Mouse (Mus musculus) liver, adult (tissue): ENCODE data around the gene Fam177a.
"Not testable (repeated sequence)": the region's sequence is repeated elsewhere in the genome, so short reads cannot be mapped to it uniquely, and the experiment has no call there.

Experiments
- GATA4 ChIP-seq: IDR thresholded peaks from 2 replicates; pipeline ENCODE4 v1.6.1; 2014; ENCODE audit warnings: mild to moderate bottlenecking, low read length; ENCODE audit not compliant: insufficient replicate concordance

The Fam177a gene

GRCm38 (mm10) chr12:55124242-55124641 is at the start of gene Fam177a:
Gene Fam177a (plus strand): TSS chr12:55124469.
- TF ChIP-seq GATA4 = not testable (repeated sequence)

- no peak for TF ChIP-seq GATA4
These were observed 49.0 kb upstream of the Fam177a start for GRCm38 (mm10) chr12:55075296-55075695.

- not testable (repeated sequence) for TF ChIP-seq GATA4
These were observed 44.3 kb upstream of the Fam177a start, which contains the start of the genes 2700097O09Rik and Srp54a for GRCm38 (mm10) chr12:55079726-55080600. Gene 2700097O09Rik (minus strand): TSS chr12:55080110. Gene Srp54a (plus strand): TSS chr12:55080262.

DNA sequence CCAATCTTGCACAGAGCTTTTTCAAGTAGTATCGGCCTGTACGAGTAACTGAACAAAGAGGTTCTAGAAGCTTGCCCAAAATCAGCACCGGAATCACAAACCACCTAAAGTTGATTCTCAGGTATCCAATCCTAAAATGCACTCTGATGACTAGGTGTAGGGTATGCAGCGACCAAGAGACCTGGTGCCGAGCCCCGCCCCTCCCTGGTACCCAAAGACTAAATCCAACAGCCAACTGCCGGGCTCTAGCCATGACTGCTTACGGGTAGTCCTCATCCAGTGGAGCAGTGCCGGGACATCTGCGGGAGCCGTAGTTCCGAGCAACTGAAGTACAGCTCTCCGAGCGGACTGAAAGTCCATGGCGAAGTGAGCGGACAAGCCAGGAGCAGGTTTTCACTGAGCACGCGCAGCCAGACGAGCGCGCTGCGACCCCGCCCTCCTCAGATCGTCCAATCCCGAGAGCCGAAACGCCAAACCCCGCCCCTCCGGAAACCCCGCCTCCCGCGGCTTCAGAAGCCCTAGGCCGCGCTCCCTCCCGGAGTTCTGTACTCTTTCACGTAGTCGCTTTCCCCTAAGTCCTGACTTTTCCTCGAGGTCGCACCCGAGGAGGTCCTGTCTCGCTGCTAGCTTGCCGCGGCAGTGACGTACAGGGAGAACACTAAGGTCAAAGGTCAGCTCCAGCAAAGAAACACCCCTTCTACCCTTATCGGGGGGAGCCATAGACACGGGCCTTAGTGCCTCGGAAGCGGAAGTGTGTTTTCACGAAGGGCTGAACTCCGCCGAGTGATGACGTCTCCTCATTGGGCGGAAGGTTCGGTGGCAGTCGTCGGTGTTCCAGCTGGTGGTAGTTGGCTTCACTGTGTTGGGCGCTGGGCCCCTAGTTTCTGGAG is 30.5 kb downstream of the Fam177a start, which contains the start of gene Srp54b:
Srp54b (plus strand) TSS at position 546 of the 890 bp plus-strand sequence.
- TF ChIP-seq GATA4 = not testable (repeated sequence)
